Mouse (Mus musculus) CH12.LX (cell line): ENCODE measurements around the gene AU018091. TPM values are rescaled to one million over a fixed set of nuclear protein-coding genes. Genes with fewer than 3 reads are reported as not detected.
A peak's percentile ranks its signal among the peaks of the same experiment; 100 is the strongest.
"Not testable (repeated sequence)": the region's sequence is repeated elsewhere in the genome, so short reads cannot be mapped to it uniquely, and the experiment has no call there.

Experiments used
- DNase-seq: peaks from one replicate; pipeline ENCODE4 v3.0.0-alpha.2; 2013; ENCODE audit errors: extremely low read depth
- H3K27ac ChIP-seq: 2 replicates; pipeline ENCODE4 v1.5.1; 2012; ENCODE audit warnings: low read depth, mild to moderate bottlenecking, control low read depth, moderate library complexity; ENCODE audit not compliant: insufficient read depth
- H3K27me3 ChIP-seq: replicated peaks from 2 replicates; pipeline ENCODE3; 2012; ENCODE audit warnings: inconsistent platforms
- H3K36me3 ChIP-seq, 2 experiments: replicated peaks in 1 of 2; 2 replicates each; pipeline versions ENCODE3 to v1.6.1; 2012; ENCODE audit warnings: inconsistent platforms in 1 of 2, low read length in 1 of 2, mild to moderate bottlenecking in 1 of 2, mixed read lengths in 1 of 2, moderate library complexity in 1 of 2; ENCODE audit not compliant: control insufficient read depth in 1 of 2, insufficient read depth in 1 of 2
- H3K4me1 ChIP-seq, 2 experiments: 2 replicates each; pipeline ENCODE4 v1.6.1; 2012; ENCODE audit warnings: inconsistent platforms in 1 of 2, moderate library complexity in 1 of 2; ENCODE audit not compliant: insufficient read depth in 2 of 2, control insufficient read depth in 1 of 2
- H3K4me2 ChIP-seq: 2 replicates; pipeline ENCODE4 v1.6.1; 2012; ENCODE audit warnings: low read depth, mild to moderate bottlenecking, control low read depth; ENCODE audit not compliant: poor library complexity, insufficient read depth, severe bottlenecking
- H3K4me3 ChIP-seq, 3 experiments: fragments of 150-350 bp in 1 of 3; sonication (generic) in 1 of 3; replicated peaks in 1 of 3; 2 replicates each; pipeline versions ENCODE3 to v1.5.1; 2011 to 2012; ENCODE audit warnings: low read depth in 2 of 3, low read length in 2 of 3, mild to moderate bottlenecking in 2 of 3, moderate library complexity in 2 of 3, control low read depth in 1 of 3, improper control_type of control experiment in 1 of 3, inconsistent platforms in 1 of 3, mixed read lengths in 1 of 3; ENCODE audit not compliant: poor library complexity in 1 of 3
- H3K79me2 ChIP-seq: replicated peaks from 2 replicates; pipeline ENCODE4 v1.6.1; 2012; ENCODE audit warnings: mild to moderate bottlenecking, moderate library complexity; ENCODE audit not compliant: control insufficient read depth, poor library complexity, insufficient read depth, severe bottlenecking; ENCODE audit errors: extremely low read depth
- H3K9ac ChIP-seq: 2 replicates; pipeline ENCODE4 v1.6.1; 2012; ENCODE audit warnings: low read depth, mild to moderate bottlenecking, control low read depth, moderate library complexity; ENCODE audit not compliant: insufficient read depth
- H3K9me3 ChIP-seq: replicated peaks from 2 replicates; pipeline ENCODE3; 2012; ENCODE audit warnings: low read length, inconsistent platforms, mixed read lengths
- BHLHE40 ChIP-seq: IDR thresholded peaks from 2 replicates; pipeline ENCODE4 v1.6.1; 2011; ENCODE audit warnings: mild to moderate bottlenecking, low read depth, low read length, improper control_type of control experiment
- CHD2 ChIP-seq: IDR thresholded peaks from 2 replicates; pipeline ENCODE4 v1.6.1; 2011; ENCODE audit warnings: low read length, improper control_type of control experiment
- EP300 ChIP-seq: IDR thresholded peaks from 2 replicates; pipeline ENCODE4 v1.6.1; 2011; ENCODE audit warnings: low read length, improper control_type of control experiment
- IRF4 ChIP-seq: IDR thresholded peaks from 2 replicates; pipeline ENCODE4 v1.6.1; 2014; ENCODE audit warnings: low read depth, mild to moderate bottlenecking, inconsistent platforms, low read length, improper control_type of control experiment
- JUN ChIP-seq: IDR thresholded peaks from 2 replicates; pipeline ENCODE4 v1.6.1; 2011; ENCODE audit warnings: low read depth, mild to moderate bottlenecking, low read length, improper control_type of control experiment, moderate library complexity; ENCODE audit not compliant: insufficient read depth
- JUND ChIP-seq: conservative IDR thresholded peaks from 2 replicates; pipeline ENCODE4 v1.6.1; 2011; ENCODE audit warnings: low read depth, low read length, improper control_type of control experiment
- MAX ChIP-seq: IDR thresholded peaks from 2 replicates; pipeline ENCODE4 v1.6.1; 2011; ENCODE audit warnings: low read length, improper control_type of control experiment
- MYC ChIP-seq: IDR thresholded peaks from 2 replicates; pipeline ENCODE4 v1.6.1; 2011; ENCODE audit warnings: low read depth, mild to moderate bottlenecking, improper control_type of control experiment, low read length
- RAD21 ChIP-seq: IDR thresholded peaks from 2 replicates; pipeline ENCODE4 v1.6.1; 2011; ENCODE audit warnings: low read depth, mild to moderate bottlenecking, low read length, improper control_type of control experiment, moderate library complexity
- dilution Hi-C: fragments of 300-500 bp; cut with MboI; formaldehyde crosslinking; loops from 2 replicates; pipeline ENCODE4 v1.14.3; 2020; ENCODE audit warnings: low sequenced_read_pairs; ENCODE audit not compliant: extremely low pct_unique_long_range_greater_than_20kb, extremely low pct_ligation_motif_present
- in situ Hi-C: fragments of 300-500 bp; cut with MboI; formaldehyde crosslinking; loops from 3 replicates; pipeline ENCODE4 v1.14.3; 2019; ENCODE audit warnings: low sequenced_read_pairs, low pct_ligation_motif_present, low pct_unique_long_range_greater_than_20kb, mixed read lengths
- polyA plus RNA-seq: library from polyadenylated mRNA; unstranded; fragments of >175 nt; gene quantifications from 2 replicates; pipeline ENCODE4 v1.2.1, GENCODE M21; 2012; ENCODE audit warnings: low read depth; ENCODE audit not compliant: insufficient read length
- total RNA-seq, 2 experiments: library from RNA; depleted of rRNA; stranded (reverse); fragments of 300-350 nt in 1 of 2; fragments of >200 nt in 1 of 2; gene quantifications; 2 replicates each; pipeline ENCODE4 v1.2.3; 2012 to 2014

Gene AU018091
- total and polyA plus RNA-seq, 3 experiments, result 0.08 TPM; not detected in 2

- dilution Hi-C loops, result no loop called here
- Histone ChIP-seq H3K4me1 (peaks cover 2 to 8% of the 10 kb centered on the region in 2 experiments; a peak in 2 of 4 replicates), H3K27ac (no peak overlapping the region), H3K9ac (no peak overlapping the region)
- TF ChIP-seq RAD21, result no peak
- no peak for TF ChIP-seq CHD2
- TF ChIP-seq, all 38 proteins: peak for 0
- Histone ChIP-seq H3K4me2 (no peak overlapping the region), H3K9me3 (no peaks in the 10 kb centered on the region), H3K79me2 (no peaks in the 10 kb centered on the region), H3K27me3 (no peaks in the 10 kb centered on the region), H3K36me3 (no peaks in the 10 kb centered on the region), H3K4me3 (no peak overlapping the region)
- in situ Hi-C loops, result no loop called here
- DNase-seq, result no peak
These were observed 34.3 kb downstream of the AU018091 start for GRCm38 (mm10) chr7:3134654-3135053.

GRCm38 (mm10) chr7:3130342-3130741 lies 38.7 kb downstream of the AU018091 start:
- H3K27ac ChIP-seq, result no peak overlapping the region
- H3K4me3 ChIP-seq, result no peak overlapping the region
- dilution Hi-C loops (no loop called here), in situ Hi-C loops (no loop called here)
- no peaks in the 10 kb centered on the region for H3K79me2 ChIP-seq
- peaks cover 11 to 14% of the 10 kb centered on the region in 2 experiments; a peak in 3 of 4 replicates for H3K4me1 ChIP-seq
- TF ChIP-seq MAX (no peak), RAD21 (no peak), MYC (no peak)
- no peak overlapping the region for H3K4me2 ChIP-seq
- H3K9ac ChIP-seq, result no peak overlapping the region
- no peaks in the 10 kb centered on the region for H3K27me3 ChIP-seq
- DNase-seq, result no peak
- no peaks in the 10 kb centered on the region for H3K36me3 ChIP-seq
- H3K9me3 ChIP-seq, result no peaks in the 10 kb centered on the region

GRCm38 (mm10) chr7:3128564-3128963 lies 40.4 kb downstream of the AU018091 start:
- H3K27me3 ChIP-seq, H3K4me3 ChIP-seq, H3K4me2 ChIP-seq, in situ Hi-C loops, H3K4me1 ChIP-seq, H3K9me3 ChIP-seq, H3K79me2 ChIP-seq: not testable (repeated sequence)
- TF ChIP-seq IRF4 (peak; percentile 73), EP300 (peak; percentile 65), BHLHE40 (0 out of 2 replicates have a peak, but pooled peaks have one; percentile 10), JUND (peak; percentile 80), JUN (peak; percentile 85)
- TF ChIP-seq, all 38 proteins: peak for 5; not testable (repeated sequence) for 33
- peak; percentile 21 for DNase-seq
- H3K9ac ChIP-seq, dilution Hi-C loops, H3K36me3 ChIP-seq, H3K27ac ChIP-seq: not testable (repeated sequence)

GRCm38 (mm10) chr7:3111193-3111592 lies 57.8 kb downstream of the AU018091 start:
- DNase-seq, H3K4me3 ChIP-seq, H3K79me2 ChIP-seq, H3K4me2 ChIP-seq, H3K9ac ChIP-seq, dilution Hi-C loops, in situ Hi-C loops, H3K9me3 ChIP-seq, H3K27me3 ChIP-seq, H3K36me3 ChIP-seq, H3K27ac ChIP-seq: not testable (repeated sequence)
- H3K4me1 ChIP-seq, result peaks cover 9 to 12% of the 10 kb centered on the region in 2 experiments; a peak in 3 of 4 replicates
